Mouse (Mus musculus) stomach, embryonic 16.5 days (tissue): ENCODE data around the gene Elp6. TPM values are rescaled to one million over a fixed set of nuclear protein-coding genes. Genes with fewer than 3 reads are reported as not detected.
"Not testable (repeated sequence)": the region's sequence is repeated elsewhere in the genome, so short reads cannot be mapped to it uniquely, and the experiment has no call there.

ENCODE experiments used
- ATAC-seq: fragments of 200-750 bp; cut with Nextera tagmentation; 2 replicates; pipeline ENCODE4 v1.8.0; 2017; ENCODE audit warnings: moderate number of reproducible peaks, moderate TSS enrichment; ENCODE audit not compliant: insufficient read depth, low FRiP score
- H3K27ac ChIP-seq: fragments of 300-500 bp; sonication (generic); 2 replicates; pipeline ENCODE4 v1.5.1; 2014; ENCODE audit warnings: low read length
- H3K27me3 ChIP-seq: fragments of 300-500 bp; sonication (generic); 2 replicates; pipeline ENCODE4 v1.6.1; 2014; ENCODE audit warnings: low read length, control low read depth, mixed read lengths; ENCODE audit not compliant: control insufficient read depth, insufficient read depth
- H3K36me3 ChIP-seq: fragments of 300-500 bp; sonication (generic); 2 replicates; pipeline ENCODE4 v1.6.1; 2014; ENCODE audit warnings: low read length; ENCODE audit not compliant: control insufficient read depth, insufficient read depth
- H3K4me1 ChIP-seq: fragments of 300-500 bp; sonication (generic); 2 replicates; pipeline ENCODE4 v1.6.1; 2014; ENCODE audit warnings: low read length, control low read depth, mixed read lengths; ENCODE audit not compliant: control insufficient read depth, insufficient read depth
- H3K4me2 ChIP-seq: fragments of 300-500 bp; sonication (generic); 2 replicates; pipeline ENCODE4 v1.6.1; 2014; ENCODE audit warnings: low read depth, low read length, mixed read lengths
- H3K4me3 ChIP-seq: fragments of 300-500 bp; sonication (generic); replicated peaks from 2 replicates; pipeline ENCODE4 v1.5.1; 2014; ENCODE audit warnings: mild to moderate bottlenecking, low read length
- H3K9ac ChIP-seq: fragments of 300-500 bp; sonication (generic); 2 replicates; pipeline ENCODE4 v1.6.1; 2014; ENCODE audit warnings: low read length
- H3K9me3 ChIP-seq: fragments of 300-500 bp; sonication (generic); replicated peaks from 2 replicates; pipeline ENCODE4 v1.6.1; 2016; ENCODE audit warnings: low read length, control low read depth; ENCODE audit not compliant: control insufficient read depth
- WGBS: fragments of 180-500 bp; shearing (Covaris S2); extraction: QIAGEN DNeasy Blood & Tissue Kit; methylation state at CpG from one replicate; pipeline ENCODE4 v1.1.7; 2014; 5-methylcytosine and 5-hydroxymethylcytosine counted together
- polyA plus RNA-seq: library from polyadenylated mRNA; unstranded; fragments of >200 nt; fragmentation: Nextera tagmentation; extraction: Ambion mirVana; gene quantifications from 2 replicates; pipeline ENCODE4 v1.2.1, GENCODE M21; 2015

Elp6 gene
- polyA plus RNA-seq, 1 experiment from 2014 or later = 18.4 TPM

- Histone ChIP-seq H3K27ac (no peak overlapping the region), H3K4me1 (no peaks in the 10 kb centered on the region)
- 52% methylated on average over 5 of the region's 5 CpGs for WGBS
These were observed 24.1 kb downstream of the Elp6 start for GRCm38 (mm10) chr9:110328946-110329630.

GRCm38 (mm10) chr9:110329655-110330054, 24.7 kb downstream of the Elp6 start:
- WGBS = 79% methylated on average over 21 of the region's 21 CpGs
- no peak overlapping the region for H3K4me3 ChIP-seq
- H3K4me2 ChIP-seq = no peak overlapping the region
- H3K9ac ChIP-seq = no peak overlapping the region
- ATAC-seq = no peak
- H3K9me3 ChIP-seq = no peaks in the 10 kb centered on the region
- H3K4me1 ChIP-seq = no peaks in the 10 kb centered on the region
- H3K27me3 ChIP-seq = no peaks in the 10 kb centered on the region
- H3K36me3 ChIP-seq = no peaks in the 10 kb centered on the region
- no peak overlapping the region for H3K27ac ChIP-seq

More at GRCm38 (mm10) chr9:110328946-110329630, 24.1 kb downstream of the Elp6 start:
- no peak for ATAC-seq
- no peak overlapping the region for H3K9ac ChIP-seq
- no peak overlapping the region for H3K4me2 ChIP-seq
- H3K9me3 ChIP-seq = no peaks in the 10 kb centered on the region
- H3K36me3 ChIP-seq = no peaks in the 10 kb centered on the region
- H3K4me3 ChIP-seq = no peak overlapping the region
- H3K27me3 ChIP-seq = no peaks in the 10 kb centered on the region

GRCm38 (mm10) chr9:110330341-110330740, 25.4 kb downstream of the Elp6 start:
- no peak overlapping the region for H3K4me3 ChIP-seq
- ATAC-seq = no peak

GRCm38 (mm10) chr9:110330913-110331312, 25.9 kb downstream of the Elp6 start:
- not testable (repeated sequence) for H3K27me3 ChIP-seq, H3K9ac ChIP-seq, H3K36me3 ChIP-seq, H3K4me2 ChIP-seq, H3K27ac ChIP-seq, H3K4me1 ChIP-seq, H3K4me3 ChIP-seq, ATAC-seq, H3K9me3 ChIP-seq
- WGBS = 83% methylated on average over 5 of the region's 5 CpGs

More at GRCm38 (mm10) chr9:110330341-110330740, 25.4 kb downstream of the Elp6 start:
- H3K4me1 ChIP-seq = no peaks in the 10 kb centered on the region
- no peaks in the 10 kb centered on the region for H3K9me3 ChIP-seq
- no peak overlapping the region for H3K27ac ChIP-seq
- no peaks in the 10 kb centered on the region for H3K27me3 ChIP-seq
- no peak overlapping the region for H3K4me2 ChIP-seq
- no peak overlapping the region for H3K9ac ChIP-seq
- WGBS = 51% methylated on average over 6 of the region's 6 CpGs
- H3K36me3 ChIP-seq = no peaks in the 10 kb centered on the region

- H3K4me2 ChIP-seq = peak within 1 kb of the TSS; percentile 79
- H3K4me3 ChIP-seq = peak within 1 kb of the TSS; percentile 64
- WGBS = 1% methylated on average over 77 of the region's 78 CpGs
- H3K9ac ChIP-seq = peak within 1 kb of the TSS; percentile 83
- no peaks in the 10 kb centered on the region for H3K9me3 ChIP-seq
- peak within 1 kb of the TSS; percentile 25; the same call in 1 of the 2 replicates for H3K27ac ChIP-seq
- no peaks in the 10 kb centered on the region for H3K36me3 ChIP-seq
- H3K27me3 ChIP-seq = no peaks in the 10 kb centered on the region
- peak; percentile 93 for ATAC-seq
- H3K4me1 ChIP-seq = no peaks in the 10 kb centered on the region; the same call in 1 of the 2 replicates
These were observed 28.3 kb downstream of the Elp6 start, which contains the start of gene Scap for GRCm38 (mm10) chr9:110333135-110333895. Gene Scap (plus strand): TSS chr9:110333288.

GRCm38 (mm10) chr9:110333896-110334259, 28.9 kb downstream of the Elp6 start:
- Histone ChIP-seq H3K4me2 (peak overlapping the region; percentile 79), H3K27ac (no peak overlapping the region), H3K36me3 (no peaks in the 10 kb centered on the region), H3K27me3 (no peaks in the 10 kb centered on the region), H3K4me1 (no peaks in the 10 kb centered on the region; the same call in 1 of the 2 replicates), H3K4me3 (peak overlapping the region; percentile 64), H3K9ac (peak overlapping the region; percentile 83), H3K9me3 (no peaks in the 10 kb centered on the region)
- no peak for ATAC-seq
- 7% methylated on average over 12 of the region's 12 CpGs for WGBS

GRCm38 (mm10) chr9:110334849-110335248, 29.9 kb downstream of the Elp6 start:
- Histone ChIP-seq H3K27ac (no peak overlapping the region), H3K4me3 (no peak overlapping the region), H3K4me1 (no peaks in the 10 kb centered on the region; the same call in 1 of the 2 replicates), H3K36me3 (no peaks in the 10 kb centered on the region), H3K9ac (no peak overlapping the region), H3K9me3 (no peaks in the 10 kb centered on the region), H3K4me2 (no peak overlapping the region), H3K27me3 (no peaks in the 10 kb centered on the region)
- WGBS = 60% methylated on average over 8 of the region's 8 CpGs
- no peak for ATAC-seq

- H3K9ac ChIP-seq = no peak overlapping the region
- no peaks in the 10 kb centered on the region for H3K9me3 ChIP-seq
- H3K36me3 ChIP-seq = no peaks in the 10 kb centered on the region
- no peak overlapping the region for H3K27ac ChIP-seq
- H3K4me3 ChIP-seq = no peak overlapping the region
- H3K4me2 ChIP-seq = no peak overlapping the region
- ATAC-seq = no peak
- H3K4me1 ChIP-seq = peaks cover 5% of the 10 kb centered on the region; the same call in 1 of the 2 replicates
- no peaks in the 10 kb centered on the region for H3K27me3 ChIP-seq
- WGBS = 72% methylated on average over 5 of the region's 5 CpGs
These were observed 35.2 kb downstream of the Elp6 start for GRCm38 (mm10) chr9:110340037-110340750.

- no peaks in the 10 kb centered on the region for H3K36me3 ChIP-seq
- H3K4me1 ChIP-seq = peaks cover 5% of the 10 kb centered on the region; the same call in 1 of the 2 replicates
- WGBS = 77% methylated on average over 8 of the region's 8 CpGs
- H3K9me3 ChIP-seq = no peaks in the 10 kb centered on the region
- no peaks in the 10 kb centered on the region for H3K27me3 ChIP-seq
- no peak overlapping the region for H3K9ac ChIP-seq
- H3K4me3 ChIP-seq = no peak overlapping the region
- H3K4me2 ChIP-seq = no peak overlapping the region
- no peak for ATAC-seq
- H3K27ac ChIP-seq = no peak overlapping the region
These were observed 37.0 kb downstream of the Elp6 start for GRCm38 (mm10) chr9:110342008-110342407.
